Mouse (Mus musculus) heart, embryonic 10.5 days (tissue): ENCODE measurements around the gene Stxbp3. TPM values are rescaled to one million over a fixed set of nuclear protein-coding genes. Genes with fewer than 3 reads are reported as not detected.

Experiments used
- DNase-seq: peaks from one replicate; pipeline ENCODE4 v3.0.0-alpha.2; 2017; ENCODE audit warnings: low spot score
- H3K27ac ChIP-seq: fragments of 300-500 bp; sonication (generic); 2 replicates; pipeline ENCODE4 v1.5.1; 2016; ENCODE audit warnings: mild to moderate bottlenecking
- H3K27me3 ChIP-seq: fragments of 300-500 bp; sonication (generic); 2 replicates; pipeline ENCODE4 v1.6.1; 2016; ENCODE audit warnings: mild to moderate bottlenecking; ENCODE audit not compliant: poor library complexity, insufficient read depth, severe bottlenecking
- H3K36me3 ChIP-seq: fragments of 300-500 bp; sonication (generic); 2 replicates; pipeline ENCODE4 v1.6.1; 2016; ENCODE audit warnings: mild to moderate bottlenecking, moderate library complexity
- H3K4me1 ChIP-seq: fragments of 300-500 bp; sonication (generic); 2 replicates; pipeline ENCODE4 v1.6.1; 2016; ENCODE audit warnings: mild to moderate bottlenecking
- H3K4me3 ChIP-seq: fragments of 300-500 bp; sonication (generic); 2 replicates; pipeline ENCODE4 v1.5.1; 2016; ENCODE audit warnings: mild to moderate bottlenecking, moderate library complexity
- H3K9me3 ChIP-seq: fragments of 300-500 bp; sonication (generic); 2 replicates; pipeline ENCODE4 v1.6.1; 2016; ENCODE audit warnings: mild to moderate bottlenecking, moderate library complexity
- WGBS: fragments of 180-500 bp; shearing (Covaris S2); methylation state at CpG from one replicate; pipeline ENCODE4 v1.1.7; 2016; 5-methylcytosine and 5-hydroxymethylcytosine counted together
- polyA plus RNA-seq: library from polyadenylated mRNA; unstranded; fragments of >200 nt; fragmentation: Nextera tagmentation; extraction: Ambion mirVana; gene quantifications from 2 replicates; pipeline ENCODE4 v1.2.1, GENCODE M21; 2016

The Stxbp3 gene
- polyA plus RNA-seq, 1 experiment from 2014 or later: 30.8 TPM

DNA sequence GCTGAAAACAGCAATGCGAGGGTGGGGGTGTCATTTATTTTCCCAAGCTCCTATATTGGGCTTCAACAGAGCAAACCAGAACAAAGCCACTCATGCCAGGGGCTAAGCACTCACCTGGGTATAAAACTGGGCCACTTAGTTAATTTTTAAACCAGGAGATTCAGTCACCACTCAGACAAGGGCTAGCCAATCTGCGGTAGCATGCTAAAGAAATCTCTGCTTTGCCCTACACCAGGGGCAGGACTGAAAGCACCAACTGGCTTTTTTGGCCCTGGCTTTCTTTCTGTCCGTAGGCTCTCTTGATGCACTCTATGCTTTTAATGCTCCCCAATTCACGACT, 51.9 kb downstream of the Stxbp3 start:
- Histone ChIP-seq H3K27ac (no peak overlapping the region), H3K36me3 (peaks cover 15% of the 10 kb centered on the region), H3K4me1 (no peaks in the 10 kb centered on the region), H3K9me3 (peaks cover 3% of the 10 kb centered on the region; the same call in 1 of the 2 replicates), H3K4me3 (no peak overlapping the region), H3K27me3 (no peaks in the 10 kb centered on the region)
- WGBS: 85% methylated on average over 4 of the region's 4 CpGs
- DNase-seq: no peak

DNA sequence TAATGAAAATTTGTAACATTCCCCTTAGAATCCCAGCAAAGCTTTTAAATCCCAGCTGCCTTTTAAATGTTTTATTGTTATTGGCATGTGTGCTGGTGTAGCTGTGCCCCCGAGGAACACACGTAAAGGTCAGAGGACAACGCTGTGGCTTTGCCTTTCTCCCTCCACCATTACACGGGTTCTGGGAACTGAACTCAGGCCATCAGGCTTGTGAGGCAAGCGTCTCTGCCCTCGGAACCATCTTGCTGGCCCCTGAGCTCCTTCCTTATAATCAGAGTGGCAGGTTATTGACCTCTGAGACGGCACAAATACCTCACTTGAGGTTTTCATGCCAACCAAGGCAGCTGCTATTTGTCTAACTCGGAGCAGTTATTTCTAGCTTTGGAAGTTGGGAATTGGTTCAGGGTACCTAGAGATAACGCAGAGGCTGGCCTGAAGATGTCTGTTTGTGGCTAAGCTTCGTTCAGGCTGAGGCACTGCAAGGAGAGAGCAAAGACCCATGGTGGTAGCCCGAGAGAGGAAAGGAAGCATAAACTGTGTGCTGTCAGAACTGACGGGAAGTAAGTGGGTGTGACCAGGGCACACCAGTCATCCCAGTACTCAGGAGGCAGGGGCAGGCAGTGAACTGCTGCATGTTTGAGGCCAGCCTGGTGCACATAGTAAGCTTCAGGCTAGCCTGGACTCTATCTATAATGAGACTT, 52.4 kb downstream of the Stxbp3 start:
- Histone ChIP-seq H3K36me3 (peaks cover 15% of the 10 kb centered on the region), H3K4me3 (no peak overlapping the region), H3K27me3 (no peaks in the 10 kb centered on the region), H3K9me3 (peaks cover 3% of the 10 kb centered on the region; the same call in 1 of the 2 replicates), H3K4me1 (no peaks in the 10 kb centered on the region), H3K27ac (no peak overlapping the region)
- 67% methylated on average over 12 of the region's 12 CpGs for WGBS
- no peak for DNase-seq

DNA sequence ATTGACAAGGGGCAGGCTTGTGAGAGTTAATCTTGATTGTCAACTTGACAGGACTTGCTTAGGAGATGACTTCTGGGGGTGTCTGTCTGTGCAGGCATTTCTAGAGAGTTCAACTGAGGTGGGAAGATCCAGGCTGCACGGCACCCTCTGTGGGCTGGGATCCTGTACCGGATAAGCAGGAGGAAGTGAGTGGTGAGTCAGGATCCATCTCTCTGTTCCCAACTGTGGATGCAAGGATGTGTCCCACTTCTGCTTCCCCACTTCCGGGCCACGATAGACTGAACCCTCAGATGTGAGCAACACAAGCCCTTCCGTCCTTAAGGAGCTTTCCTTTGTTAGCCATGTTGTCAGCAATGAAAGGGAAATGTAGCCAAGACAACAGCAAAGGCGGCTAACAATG, 53.8 kb downstream of the Stxbp3 start:
- Histone ChIP-seq H3K36me3 (peaks cover 4% of the 10 kb centered on the region; the same call in 1 of the 2 replicates), H3K27me3 (no peaks in the 10 kb centered on the region), H3K27ac (no peak overlapping the region), H3K4me3 (no peak overlapping the region), H3K9me3 (peaks cover 3% of the 10 kb centered on the region; the same call in 1 of the 2 replicates), H3K4me1 (no peaks in the 10 kb centered on the region; the same call in 1 of the 2 replicates)
- 67% methylated on average over 6 of the region's 6 CpGs for WGBS
- no peak for DNase-seq

DNA sequence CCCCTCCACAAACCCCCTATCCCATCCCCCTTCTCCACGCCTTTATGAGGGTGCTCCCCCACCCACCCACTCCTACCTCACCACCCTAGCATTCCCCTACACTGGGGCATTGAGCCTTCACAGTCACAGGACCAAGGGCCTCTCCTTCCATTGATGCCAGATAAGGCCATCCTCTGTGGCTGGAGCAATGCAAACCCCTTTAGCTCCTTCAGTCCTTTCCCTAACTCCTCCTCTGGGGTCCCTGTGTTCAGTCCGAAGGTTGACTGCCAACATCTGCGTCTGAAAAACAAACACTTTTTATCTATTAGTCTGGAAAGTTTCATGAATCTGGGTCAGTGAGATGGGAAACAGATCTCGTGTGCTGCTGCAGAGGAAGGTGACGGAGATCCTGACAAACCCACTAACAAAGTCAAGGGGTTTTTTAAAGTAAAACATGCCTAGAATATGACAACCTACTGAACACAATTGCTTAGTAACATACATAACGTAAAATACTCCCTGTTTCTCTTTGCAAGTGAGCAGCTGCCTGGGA, 57.9 kb downstream of the Stxbp3 start:
- Histone ChIP-seq H3K4me3 (no peak overlapping the region), H3K27ac (no peak overlapping the region; the same call in 1 of the 2 replicates), H3K9me3 (peaks cover 3% of the 10 kb centered on the region; the same call in 1 of the 2 replicates), H3K36me3 (no peaks in the 10 kb centered on the region), H3K4me1 (peaks cover 3% of the 10 kb centered on the region; the same call in 1 of the 2 replicates), H3K27me3 (no peaks in the 10 kb centered on the region)
- 48% methylated on average over 6 of the region's 6 CpGs for WGBS
- DNase-seq: no peak

DNA sequence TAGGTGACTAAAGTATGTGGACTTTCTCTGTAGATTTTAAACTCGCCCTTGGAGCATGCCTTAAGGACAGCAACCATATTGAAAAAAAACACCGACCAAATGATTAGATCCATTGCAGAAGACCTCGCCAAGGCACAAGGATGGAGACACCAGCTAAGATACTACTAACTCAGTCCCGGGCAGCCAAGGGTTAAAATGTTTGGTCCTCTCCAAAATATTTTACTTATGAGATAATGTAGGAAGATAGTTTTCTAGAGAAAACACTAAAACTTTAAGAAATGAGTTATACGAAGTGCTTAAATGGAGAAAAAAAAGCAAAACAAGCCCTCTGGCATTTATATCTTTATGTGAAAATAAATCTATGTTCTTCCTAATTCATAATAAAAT, 58.4 kb downstream of the Stxbp3 start:
- Histone ChIP-seq H3K27ac (no peak overlapping the region), H3K4me3 (no peak overlapping the region), H3K27me3 (no peaks in the 10 kb centered on the region), H3K4me1 (peaks cover 3% of the 10 kb centered on the region; the same call in 1 of the 2 replicates), H3K9me3 (peaks cover 3% of the 10 kb centered on the region; the same call in 1 of the 2 replicates), H3K36me3 (no peaks in the 10 kb centered on the region)
- 77% methylated on average over 5 of the region's 5 CpGs for WGBS
- no peak for DNase-seq

DNA sequence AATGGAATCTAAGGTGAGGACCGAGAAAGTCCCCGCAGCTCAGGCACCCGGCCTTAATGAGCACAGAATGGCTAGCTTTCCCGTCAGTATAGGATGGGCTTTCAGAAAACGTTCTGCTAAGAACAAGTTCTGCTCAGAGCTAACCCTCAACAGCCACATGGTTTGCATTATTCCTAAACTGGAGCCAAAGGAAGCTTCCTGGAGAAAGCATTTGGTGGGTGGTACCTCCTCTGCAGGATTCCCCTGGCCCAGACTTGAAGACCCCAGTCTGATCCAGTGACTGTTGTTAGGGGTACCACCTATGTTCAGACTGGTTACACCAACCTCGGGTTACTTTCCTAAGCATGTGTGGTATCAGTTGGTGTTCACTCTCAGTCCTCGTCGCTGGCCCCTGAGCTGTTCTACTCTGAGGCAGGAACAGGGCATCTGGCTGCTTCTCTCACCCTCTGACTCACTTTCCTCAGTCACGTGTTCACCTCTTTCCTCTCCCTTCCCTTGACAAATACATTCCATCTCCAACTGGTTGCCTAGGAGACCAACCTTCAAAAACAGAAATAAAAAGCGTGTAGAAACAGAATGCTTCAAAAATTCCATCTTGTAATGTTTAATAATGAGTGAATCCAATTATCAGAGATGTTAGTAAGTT, 59.0 kb downstream of the Stxbp3 start:
- H3K4me3 ChIP-seq: no peak overlapping the region
- H3K9me3 ChIP-seq: peaks cover 3% of the 10 kb centered on the region; the same call in 1 of the 2 replicates
- H3K27ac ChIP-seq: no peak overlapping the region
- no peaks in the 10 kb centered on the region for H3K27me3 ChIP-seq
- WGBS: 69% methylated on average over 10 of the region's 10 CpGs
- peaks cover 3% of the 10 kb centered on the region; the same call in 1 of the 2 replicates for H3K4me1 ChIP-seq
- no peaks in the 10 kb centered on the region for H3K36me3 ChIP-seq
- DNase-seq: no peak

DNA sequence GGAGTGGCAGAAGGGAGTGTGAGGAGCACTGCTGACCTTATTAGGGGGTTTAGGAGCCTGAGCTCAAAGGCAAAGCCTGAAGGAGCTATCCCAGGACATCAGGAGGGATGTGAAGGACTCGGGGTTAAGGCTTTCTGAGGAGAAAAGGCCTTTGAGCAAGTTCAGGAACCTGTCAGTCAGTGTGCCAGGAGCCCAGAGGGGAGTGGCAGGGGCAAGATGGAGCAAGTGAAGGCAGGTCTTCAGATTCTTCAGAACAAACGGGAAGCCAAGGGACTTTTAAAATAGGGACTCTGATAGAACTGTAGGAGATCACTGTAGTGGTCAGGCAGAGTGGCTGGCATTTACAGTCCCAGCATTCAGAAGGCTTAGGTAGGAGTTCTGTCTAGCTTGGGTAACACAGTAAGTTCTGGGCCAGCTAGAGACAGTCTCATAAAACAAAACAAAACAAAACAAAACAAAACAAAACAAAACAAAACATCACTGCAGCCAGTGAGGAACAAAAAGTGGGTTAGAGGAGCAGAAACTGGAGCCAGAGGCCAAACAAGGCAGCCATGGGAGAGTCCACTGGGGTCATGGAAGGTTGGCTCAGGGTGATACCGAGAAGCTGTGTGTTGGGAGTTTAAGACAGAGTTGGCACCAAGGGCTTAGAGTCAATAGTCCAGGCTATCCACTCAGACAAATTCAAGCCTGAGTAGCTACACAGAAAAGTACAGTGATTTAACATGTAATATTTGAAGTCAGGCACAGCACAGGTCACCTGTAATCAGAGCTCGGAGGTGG, 61.4 kb downstream of the Stxbp3 start:
- no peak for DNase-seq
- peaks cover 3% of the 10 kb centered on the region; the same call in 1 of the 2 replicates for H3K4me1 ChIP-seq
- no peaks in the 10 kb centered on the region for H3K9me3 ChIP-seq
- H3K27me3 ChIP-seq: no peaks in the 10 kb centered on the region
- no peaks in the 10 kb centered on the region for H3K36me3 ChIP-seq
- H3K27ac ChIP-seq: no peak overlapping the region
- H3K4me3 ChIP-seq: no peak overlapping the region
- WGBS: 66% methylated on average over 4 of the region's 4 CpGs

DNA sequence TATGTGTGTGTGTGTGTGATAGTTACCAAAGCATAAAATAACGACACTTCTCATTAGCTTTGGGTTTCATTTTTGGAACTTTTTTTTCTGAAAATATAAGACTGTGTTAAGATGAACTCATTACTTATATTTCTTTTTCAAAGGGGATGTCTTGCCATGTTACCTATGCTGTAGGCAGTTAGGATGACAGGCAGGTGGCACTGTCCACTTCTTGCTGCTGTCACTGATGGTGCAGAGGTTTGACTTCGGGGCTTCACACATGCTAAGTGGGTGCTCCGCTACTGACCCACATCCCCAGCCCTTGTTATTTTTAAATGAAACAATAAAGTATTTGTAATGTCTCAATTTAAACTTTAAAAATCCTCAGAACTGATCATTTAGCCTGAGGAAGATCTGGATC, 67.5 kb downstream of the Stxbp3 start:
- Histone ChIP-seq H3K27me3 (no peaks in the 10 kb centered on the region), H3K36me3 (no peaks in the 10 kb centered on the region), H3K4me3 (no peak overlapping the region), H3K27ac (no peak overlapping the region), H3K4me1 (peaks cover 7% of the 10 kb centered on the region), H3K9me3 (no peaks in the 10 kb centered on the region)
- WGBS: 88% methylated on average over 3 of the region's 3 CpGs
- DNase-seq: no peak

DNA sequence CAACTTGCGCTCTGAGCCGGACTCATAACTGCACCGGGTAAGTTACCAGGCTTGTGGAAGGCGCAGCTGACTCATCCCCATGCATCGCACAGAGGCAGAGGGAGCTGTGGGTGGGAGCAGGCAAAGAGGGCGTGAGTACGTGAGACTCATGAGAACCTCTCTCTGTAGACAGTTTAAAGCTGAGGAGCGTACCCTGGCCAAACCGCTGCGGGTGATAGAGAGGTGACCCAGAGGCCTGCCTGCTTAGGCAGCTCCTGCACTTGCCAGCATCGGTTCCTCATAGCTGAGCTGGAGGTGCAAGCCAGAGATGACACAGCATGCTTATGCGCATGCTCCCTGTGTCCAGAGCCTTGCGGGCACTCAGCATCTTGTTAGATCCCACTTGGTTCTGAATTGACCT, 68.1 kb downstream of the Stxbp3 start:
- Histone ChIP-seq H3K4me1 (peaks cover 7% of the 10 kb centered on the region), H3K4me3 (no peak overlapping the region), H3K9me3 (no peaks in the 10 kb centered on the region), H3K36me3 (no peaks in the 10 kb centered on the region), H3K27ac (no peak overlapping the region), H3K27me3 (no peaks in the 10 kb centered on the region)
- peak; percentile 63 for DNase-seq
- 82% methylated on average over 13 of the region's 13 CpGs for WGBS

DNA sequence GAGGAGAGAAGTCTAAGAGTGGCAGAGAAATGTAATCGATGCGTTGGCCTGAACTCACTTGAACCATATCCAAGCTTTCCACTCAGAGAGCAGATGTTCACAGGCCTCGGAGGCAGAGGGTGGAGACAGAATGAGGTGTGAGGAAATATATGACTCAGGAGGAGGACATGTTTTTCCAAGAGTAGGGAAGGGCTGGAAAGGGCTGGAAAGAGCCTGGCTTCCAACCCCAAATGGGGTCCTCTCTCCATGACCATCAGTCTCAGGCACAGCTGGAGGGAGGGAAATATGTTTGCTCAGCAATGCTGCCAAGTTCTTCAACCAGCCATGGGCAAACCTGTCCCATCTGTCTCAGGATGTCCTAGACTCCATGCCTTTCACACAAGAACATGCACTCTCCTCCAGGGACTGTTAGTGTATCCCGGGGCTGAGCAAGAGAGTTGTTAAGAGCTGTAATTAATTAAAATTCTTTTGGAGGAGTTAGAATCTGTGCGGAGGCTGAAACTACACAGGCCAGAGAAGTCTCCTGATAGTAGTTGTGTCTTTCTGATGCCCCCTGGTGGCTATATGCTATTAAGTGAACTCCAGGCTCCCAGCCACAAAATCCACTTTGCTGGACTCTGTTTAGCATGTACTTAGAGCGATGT, 69.5 kb downstream of the Stxbp3 start:
- peak; percentile 75 for DNase-seq
- WGBS: 36% methylated on average over 6 of the region's 6 CpGs
- Histone ChIP-seq H3K27ac (no peak overlapping the region), H3K9me3 (no peaks in the 10 kb centered on the region), H3K27me3 (no peaks in the 10 kb centered on the region), H3K4me3 (no peak overlapping the region), H3K36me3 (no peaks in the 10 kb centered on the region), H3K4me1 (peaks cover 7% of the 10 kb centered on the region)

DNA sequence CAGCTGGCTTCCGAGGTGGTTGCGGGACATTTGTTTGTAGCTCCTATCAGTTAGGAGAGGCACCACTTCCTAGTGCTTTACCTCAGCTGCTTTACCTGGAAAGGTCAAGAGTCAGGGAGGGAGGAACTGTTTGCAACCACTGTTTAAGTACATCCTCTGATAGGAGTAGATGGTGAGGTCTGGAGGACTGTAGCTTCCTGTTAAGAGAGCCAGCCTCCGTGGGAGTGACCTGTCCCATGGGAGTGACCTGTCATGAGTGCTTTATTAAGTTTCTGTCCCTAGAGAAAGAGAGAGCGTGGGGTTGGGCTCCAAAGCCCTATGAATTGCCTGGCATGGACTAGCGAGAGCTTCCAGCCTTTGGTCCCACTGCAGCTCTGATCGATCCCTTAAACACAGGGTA, 70.8 kb downstream of the Stxbp3 start:
- Histone ChIP-seq H3K9me3 (no peaks in the 10 kb centered on the region), H3K27me3 (no peaks in the 10 kb centered on the region), H3K4me1 (peaks cover 11% of the 10 kb centered on the region), H3K27ac (no peak overlapping the region), H3K4me3 (no peak overlapping the region), H3K36me3 (no peaks in the 10 kb centered on the region)
- 71% methylated on average over 6 of the region's 6 CpGs for WGBS
- peak; percentile 45 for DNase-seq

DNA sequence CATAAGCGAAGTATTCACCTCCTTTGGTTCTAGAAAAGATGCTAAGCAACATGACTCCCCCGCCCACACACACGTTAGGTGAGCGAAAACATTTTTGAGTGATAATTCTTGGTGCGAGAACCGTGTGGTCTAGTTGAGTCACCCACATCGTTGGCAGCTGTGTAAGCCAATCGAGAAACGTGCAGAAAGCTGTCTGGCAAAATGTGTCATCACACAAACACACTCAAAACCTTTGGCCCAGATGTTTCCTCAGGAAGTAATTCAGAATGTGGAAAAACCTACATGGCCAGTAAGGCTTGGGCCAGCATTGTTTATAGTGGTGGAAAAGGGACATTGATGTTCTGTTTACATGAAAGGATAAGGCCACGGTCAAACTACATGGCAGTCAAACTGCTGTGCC, 72.9 kb downstream of the Stxbp3 start:
- Histone ChIP-seq H3K9me3 (no peaks in the 10 kb centered on the region), H3K27ac (no peak overlapping the region), H3K27me3 (0 out of 2 replicates have a peak, but pooled peaks cover 4% of the 10 kb centered on the region), H3K4me1 (peaks cover 11% of the 10 kb centered on the region), H3K4me3 (no peak overlapping the region), H3K36me3 (no peaks in the 10 kb centered on the region)
- no peak for DNase-seq
- 64% methylated on average over 10 of the region's 10 CpGs for WGBS
